Mouse (Mus musculus) forebrain, embryonic 12.5 days (tissue): Measurements from ENCODE around the gene Gstt4. TPM values are rescaled to one million over a fixed set of nuclear protein-coding genes. Genes with fewer than 3 reads are reported as not detected.

Experiments
- ATAC-seq: fragments of 200-750 bp; cut with Nextera tagmentation; 2 replicates; pipeline ENCODE4 v1.8.0; 2017; ENCODE audit warnings: moderate TSS enrichment; ENCODE audit not compliant: low FRiP score
- H3K27ac ChIP-seq: fragments of 300-500 bp; sonication (generic); 2 replicates; pipeline ENCODE4 v1.5.1; 2016; ENCODE audit warnings: mild to moderate bottlenecking
- H3K27me3 ChIP-seq: fragments of 300-500 bp; sonication (generic); 2 replicates; pipeline ENCODE4 v1.6.1; 2016; ENCODE audit warnings: mild to moderate bottlenecking
- H3K36me3 ChIP-seq: fragments of 300-500 bp; sonication (generic); replicated peaks from 2 replicates; pipeline ENCODE4 v1.6.1; 2016; ENCODE audit warnings: mild to moderate bottlenecking
- H3K4me1 ChIP-seq: fragments of 300-500 bp; sonication (generic); 2 replicates; pipeline ENCODE4 v1.6.1; 2016
- H3K4me2 ChIP-seq: fragments of 300-500 bp; sonication (generic); 2 replicates; pipeline ENCODE4 v1.6.1; 2016; ENCODE audit warnings: mild to moderate bottlenecking, moderate library complexity
- H3K4me3 ChIP-seq: fragments of 300-500 bp; sonication (generic); replicated peaks from 2 replicates; pipeline ENCODE4 v1.5.1; 2016; ENCODE audit warnings: mild to moderate bottlenecking
- H3K9ac ChIP-seq: fragments of 300-500 bp; sonication (generic); 2 replicates; pipeline ENCODE4 v1.6.1; 2016; ENCODE audit warnings: mild to moderate bottlenecking
- H3K9me3 ChIP-seq: fragments of 300-500 bp; sonication (generic); 2 replicates; pipeline ENCODE4 v1.6.1; 2016
- WGBS: fragments of 180-500 bp; shearing (Covaris S2); methylation state at CpG from one replicate; pipeline ENCODE4 v1.1.7; 2016; 5-methylcytosine and 5-hydroxymethylcytosine counted together
- polyA plus RNA-seq: library from polyadenylated mRNA; unstranded; fragments of >200 nt; fragmentation: Nextera tagmentation; extraction: Ambion mirVana; gene quantifications from 2 replicates; pipeline ENCODE4 v1.2.1, GENCODE M21; 2016

Gstt4 gene
- polyA plus RNA-seq, 1 experiment from 2014 or later: not detected

DNA sequence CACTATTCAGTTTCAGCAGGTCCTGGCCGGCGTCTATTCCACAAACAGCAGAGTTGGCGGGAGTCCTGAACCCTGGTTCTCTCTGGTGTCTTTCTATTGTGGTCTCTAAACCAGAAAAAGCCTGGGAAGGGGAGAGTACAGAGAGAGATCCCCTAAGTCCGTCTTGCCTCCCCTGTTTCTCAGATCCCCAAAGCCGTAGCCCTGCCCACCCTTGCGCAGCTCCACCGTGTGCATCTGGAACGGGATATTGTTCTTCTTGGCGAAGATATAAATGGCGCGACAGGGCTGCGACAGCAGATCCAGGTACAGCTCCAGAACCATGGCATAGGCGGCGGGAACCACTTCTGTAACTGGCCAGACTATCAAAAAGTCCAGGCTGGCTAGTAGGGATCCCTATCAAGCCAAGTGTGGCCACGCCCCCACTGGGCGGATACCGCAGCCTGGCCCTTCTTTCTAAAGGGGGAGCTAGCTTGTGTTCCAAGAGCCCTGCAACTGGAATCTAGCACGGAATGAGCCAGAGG lies 24.1 kb downstream of the Gstt4 start, which contains the start of gene Gstt1:
Gene Gstt1, minus strand, starts transcription at position 409 of the 521 bp plus-strand sequence.
- 2% methylated on average over 18 of the region's 18 CpGs for WGBS
- ATAC-seq: 0 out of 2 replicates have a peak, but pooled peaks have one; percentile 44

DNA sequence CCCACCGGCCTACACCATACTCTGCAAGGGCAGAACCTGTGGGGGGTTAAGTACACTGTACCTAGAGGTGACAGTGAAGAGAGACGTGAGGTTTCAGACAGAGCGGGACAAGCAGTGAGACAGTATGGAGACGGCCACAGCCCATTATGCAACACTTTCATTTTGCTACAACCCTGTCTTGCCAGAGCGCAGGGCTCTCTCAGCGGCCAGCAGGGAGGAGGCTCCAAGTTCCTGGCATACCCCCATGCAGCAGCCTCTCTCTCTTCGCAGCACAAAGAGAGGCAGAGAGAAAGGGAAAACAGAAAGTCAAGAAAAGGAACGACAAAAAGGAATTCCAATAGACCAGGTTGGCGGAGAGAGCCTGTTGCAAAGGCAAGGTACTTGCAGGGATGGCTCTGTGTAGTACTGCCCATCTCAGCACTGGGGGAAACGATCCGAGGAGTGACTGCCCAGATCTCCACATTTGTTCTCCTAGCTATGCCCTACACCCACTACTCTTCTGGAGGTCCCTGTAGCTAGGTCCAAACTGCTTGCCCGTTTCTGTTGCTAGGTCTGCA lies 24.6 kb downstream of the Gstt4 start:
- H3K4me1 ChIP-seq: peaks cover 21% of the 10 kb centered on the region
- peak overlapping the region; percentile 74 for H3K4me2 ChIP-seq
- H3K9me3 ChIP-seq: no peaks in the 10 kb centered on the region
- peaks cover 23% of the 10 kb centered on the region for H3K27me3 ChIP-seq
- no peaks in the 10 kb centered on the region for H3K36me3 ChIP-seq
- 3% methylated on average over 12 of the region's 12 CpGs for WGBS
- peak overlapping the region; percentile 44 for H3K4me3 ChIP-seq
- H3K9ac ChIP-seq: peak overlapping the region; percentile 47
- peak; percentile 51; the same call in 1 of the 2 replicates for ATAC-seq
- no peak overlapping the region for H3K27ac ChIP-seq

More for the DNA sequence above, 24.1 kb downstream of the Gstt4 start, which contains the start of gene Gstt1:
- H3K4me2 ChIP-seq: peak within 1 kb of the TSS; percentile 74
- H3K36me3 ChIP-seq: no peaks in the 10 kb centered on the region
- H3K9me3 ChIP-seq: no peaks in the 10 kb centered on the region
- H3K4me1 ChIP-seq: peaks cover 21% of the 10 kb centered on the region
- peak within 1 kb of the TSS; percentile 44 for H3K4me3 ChIP-seq
- no peak within 1 kb of the TSS for H3K27ac ChIP-seq
- H3K9ac ChIP-seq: peak within 1 kb of the TSS; percentile 47
- peaks cover 23% of the 10 kb centered on the region for H3K27me3 ChIP-seq

DNA sequence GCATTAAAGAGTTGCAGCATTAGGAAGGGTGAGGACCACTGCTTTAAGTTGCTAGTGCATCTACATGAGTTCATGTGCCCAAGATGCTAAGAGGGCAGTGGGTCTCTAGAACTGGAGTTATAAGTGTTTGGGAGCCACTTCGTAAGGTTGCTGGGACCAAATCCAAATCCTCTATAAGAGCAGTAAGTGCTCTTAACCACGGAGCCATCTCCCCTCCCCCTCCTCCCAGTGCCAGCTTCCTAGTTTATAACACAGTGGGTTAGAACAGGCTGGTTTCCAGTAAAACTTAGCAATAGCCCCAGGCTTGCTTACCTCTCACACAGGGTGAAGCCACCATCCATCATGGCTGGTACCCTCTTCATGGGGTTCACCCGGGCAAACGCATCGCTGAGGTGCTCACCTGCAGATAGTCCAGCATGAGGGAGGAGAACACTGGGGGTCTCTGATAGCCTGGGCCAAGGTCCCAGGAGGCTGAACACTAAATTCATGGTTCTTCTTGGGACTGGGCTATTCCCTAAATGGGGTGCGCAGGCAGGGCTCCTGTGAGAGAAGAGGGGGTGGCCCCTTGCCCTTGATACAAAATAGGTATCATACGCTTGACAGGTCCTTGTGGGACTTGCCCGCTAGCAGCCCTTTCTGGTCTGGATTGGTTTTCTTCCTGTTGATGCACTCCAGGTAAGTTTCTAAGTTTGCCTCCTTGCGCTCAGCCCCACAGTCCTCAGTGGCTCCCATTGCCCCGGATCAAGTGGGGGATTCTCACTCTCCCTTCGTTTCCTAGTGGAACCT lies 25.4 kb downstream of the Gstt4 start:
- H3K4me2 ChIP-seq: peak overlapping the region; percentile 74
- peaks cover 23% of the 10 kb centered on the region for H3K27me3 ChIP-seq
- peaks cover 21% of the 10 kb centered on the region for H3K4me1 ChIP-seq
- no peak overlapping the region for H3K27ac ChIP-seq
- ATAC-seq: no peak
- peak overlapping the region; percentile 47 for H3K9ac ChIP-seq
- 44% methylated on average over 11 of the region's 11 CpGs for WGBS
- H3K9me3 ChIP-seq: no peaks in the 10 kb centered on the region
- no peaks in the 10 kb centered on the region for H3K36me3 ChIP-seq
- peak overlapping the region; percentile 44 for H3K4me3 ChIP-seq

DNA sequence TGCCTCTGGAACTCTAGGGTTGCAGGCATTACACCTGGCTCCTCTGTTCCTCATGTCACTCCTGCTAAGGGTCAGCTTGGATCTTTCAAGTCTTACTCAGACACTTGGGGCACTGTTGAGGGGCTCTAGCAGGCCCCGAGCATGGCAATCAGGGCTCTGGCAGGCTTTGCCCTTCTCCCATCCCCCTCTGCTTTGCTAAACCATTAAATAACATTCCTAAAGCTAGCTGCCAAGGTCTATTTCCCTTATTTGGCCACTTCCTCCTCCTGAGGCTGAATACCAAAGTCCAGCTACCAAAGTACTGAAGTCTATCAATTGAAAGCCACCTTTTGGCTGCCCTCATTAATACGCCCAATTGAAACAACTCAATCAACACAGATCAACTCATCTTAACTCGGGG lies 27.5 kb downstream of the Gstt4 start:
- Histone ChIP-seq H3K4me1 (peaks cover 21% of the 10 kb centered on the region), H3K9ac (no peak overlapping the region), H3K27ac (no peak overlapping the region), H3K27me3 (peaks cover 23% of the 10 kb centered on the region), H3K4me3 (no peak overlapping the region), H3K4me2 (no peak overlapping the region), H3K36me3 (no peaks in the 10 kb centered on the region), H3K9me3 (no peaks in the 10 kb centered on the region)
- 27% methylated on average over 3 of the region's 3 CpGs for WGBS
- no peak for ATAC-seq

DNA sequence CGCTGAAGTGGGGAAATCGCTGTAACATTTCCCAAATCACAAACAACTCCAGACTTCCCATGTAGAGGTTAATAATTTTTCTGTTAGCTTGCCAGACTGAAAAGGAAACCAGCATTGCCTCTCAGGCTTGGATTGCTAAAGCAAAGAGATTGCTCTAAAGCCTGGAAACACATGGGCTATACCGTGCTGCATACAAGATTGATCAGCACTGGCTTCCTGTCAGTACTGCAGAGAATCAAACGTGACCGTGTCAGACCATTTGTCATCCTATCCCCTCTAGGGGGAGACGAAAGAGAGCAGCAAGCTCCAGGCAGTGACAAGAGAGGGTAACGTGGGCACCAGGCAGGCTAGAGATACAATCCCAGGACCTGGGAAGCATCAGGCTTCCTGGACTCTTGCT lies 31.6 kb downstream of the Gstt4 start:
- H3K36me3 ChIP-seq: no peaks in the 10 kb centered on the region
- H3K9ac ChIP-seq: no peak overlapping the region
- no peak overlapping the region for H3K4me2 ChIP-seq
- peaks cover 4% of the 10 kb centered on the region for H3K4me1 ChIP-seq
- H3K27me3 ChIP-seq: peaks cover 2% of the 10 kb centered on the region; the same call in 1 of the 2 replicates
- WGBS: 23% methylated on average over 7 of the region's 7 CpGs
- H3K27ac ChIP-seq: no peak overlapping the region
- H3K4me3 ChIP-seq: no peak overlapping the region
- no peak for ATAC-seq
- H3K9me3 ChIP-seq: no peaks in the 10 kb centered on the region

DNA sequence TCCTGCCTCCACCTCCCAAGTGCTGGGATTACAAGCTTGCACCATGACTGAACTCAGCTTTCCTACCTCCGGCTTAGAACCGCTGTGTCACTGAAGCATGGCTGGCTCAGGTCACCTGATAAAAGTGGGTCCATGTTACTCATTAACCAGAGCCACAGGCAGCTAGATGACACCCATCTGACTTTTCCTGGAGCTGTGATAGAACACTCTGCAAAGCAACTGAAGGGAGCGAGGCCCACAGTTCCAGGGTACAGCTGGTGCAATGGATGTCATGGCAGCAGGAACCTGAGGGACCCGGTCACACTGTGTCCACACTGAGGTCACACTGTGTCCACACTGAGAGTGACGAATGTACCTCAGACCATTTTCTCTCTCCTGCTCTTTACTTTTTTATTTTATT lies 32.5 kb downstream of the Gstt4 start:
- Histone ChIP-seq H3K9me3 (no peaks in the 10 kb centered on the region), H3K27ac (no peak overlapping the region), H3K4me3 (no peak overlapping the region), H3K9ac (no peak overlapping the region), H3K4me1 (peaks cover 3% of the 10 kb centered on the region), H3K36me3 (no peaks in the 10 kb centered on the region), H3K4me2 (no peak overlapping the region), H3K27me3 (peaks cover 2% of the 10 kb centered on the region; the same call in 1 of the 2 replicates)
- no peak for ATAC-seq
- WGBS: 90% methylated on average over 5 of the region's 5 CpGs

DNA sequence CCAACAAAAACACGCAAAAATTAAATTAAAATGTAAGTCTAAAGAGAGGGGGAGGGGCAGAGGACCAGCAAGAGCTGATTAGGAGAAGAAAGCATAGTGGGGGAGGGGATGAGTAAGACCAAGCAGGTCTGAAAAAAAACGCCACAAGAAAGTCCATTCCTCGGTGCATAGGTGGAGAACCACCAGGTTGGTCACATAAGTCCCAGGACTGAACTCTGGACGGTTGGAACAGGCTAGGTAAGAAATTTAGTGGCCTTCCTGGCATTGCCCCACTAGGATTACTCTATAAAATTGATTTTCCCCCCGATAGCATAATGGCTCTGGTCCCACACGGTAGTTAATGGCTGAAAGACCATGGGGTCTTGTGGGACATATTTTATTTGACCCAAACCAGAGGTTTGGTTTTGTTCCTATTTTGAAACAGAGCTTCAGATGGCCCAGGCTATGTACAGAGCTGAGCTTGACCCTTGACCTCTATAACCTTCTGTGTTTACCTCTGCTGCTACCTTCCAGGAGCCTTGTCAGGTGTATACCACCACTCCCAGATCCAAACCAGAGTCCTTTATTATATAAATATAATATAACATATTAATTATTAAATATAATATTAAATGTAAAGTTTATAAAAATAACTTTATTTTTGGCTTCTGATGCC lies 33.1 kb downstream of the Gstt4 start:
- no peak overlapping the region for H3K4me3 ChIP-seq
- H3K9ac ChIP-seq: no peak overlapping the region
- no peak overlapping the region for H3K4me2 ChIP-seq
- H3K36me3 ChIP-seq: no peaks in the 10 kb centered on the region
- no peaks in the 10 kb centered on the region for H3K4me1 ChIP-seq
- ATAC-seq: no peak
- 0 out of 2 replicates have a peak, but pooled peaks cover 2% of the 10 kb centered on the region for H3K27me3 ChIP-seq
- H3K9me3 ChIP-seq: no peaks in the 10 kb centered on the region
- H3K27ac ChIP-seq: no peak overlapping the region
- WGBS: 83% methylated on average over 6 of the region's 6 CpGs

DNA sequence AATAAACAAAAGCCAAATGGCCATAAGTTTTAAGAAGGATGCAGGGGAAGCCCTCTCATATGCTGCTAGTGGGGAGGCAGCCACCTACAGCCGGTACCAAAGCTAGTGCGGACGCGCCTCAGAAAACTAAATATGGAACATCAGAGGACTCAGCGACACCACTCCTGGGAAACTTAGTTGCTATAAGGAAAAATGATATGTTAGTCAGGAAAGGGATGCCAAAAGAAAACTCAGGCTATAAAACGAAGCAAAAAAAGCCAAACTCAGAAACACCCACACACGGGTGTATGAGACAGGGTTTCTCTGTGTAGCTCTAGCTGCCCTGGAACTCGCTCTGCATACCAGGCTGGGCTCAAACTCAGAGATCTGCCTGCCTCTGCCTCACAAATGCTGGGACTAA lies 34.1 kb downstream of the Gstt4 start:
- Histone ChIP-seq H3K9me3 (no peaks in the 10 kb centered on the region), H3K27me3 (peaks cover 3% of the 10 kb centered on the region; the same call in 1 of the 2 replicates), H3K9ac (no peak overlapping the region), H3K27ac (no peak overlapping the region), H3K4me3 (no peak overlapping the region), H3K36me3 (no peaks in the 10 kb centered on the region), H3K4me1 (no peaks in the 10 kb centered on the region), H3K4me2 (no peak overlapping the region)
- 93% methylated on average over 8 of the region's 8 CpGs for WGBS
- no peak for ATAC-seq

DNA sequence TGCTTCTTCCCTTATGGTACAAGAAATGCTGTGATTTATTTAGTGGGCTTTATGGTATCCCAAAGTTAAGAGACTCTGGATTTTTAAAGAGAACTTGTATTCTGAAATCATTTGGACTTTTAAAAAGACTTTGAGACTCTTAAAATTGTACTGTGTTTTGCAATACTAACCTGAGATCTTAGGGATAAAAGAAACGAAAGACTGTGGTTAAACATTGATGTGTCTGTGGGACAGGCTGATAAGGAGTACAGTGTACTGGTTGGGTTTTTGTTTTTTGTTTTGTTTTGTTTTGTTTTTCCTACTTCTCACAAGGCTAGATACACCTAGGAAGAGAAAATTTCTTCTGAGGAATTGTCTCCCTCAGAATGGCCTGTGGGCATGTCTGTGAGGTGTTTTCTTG lies 36.9 kb downstream of the Gstt4 start:
- H3K27ac ChIP-seq: no peak overlapping the region
- H3K9ac ChIP-seq: no peak overlapping the region
- H3K4me2 ChIP-seq: no peak overlapping the region
- H3K9me3 ChIP-seq: no peaks in the 10 kb centered on the region
- no peaks in the 10 kb centered on the region for H3K36me3 ChIP-seq
- H3K4me3 ChIP-seq: no peak overlapping the region
- peaks cover 25% of the 10 kb centered on the region for H3K27me3 ChIP-seq
- WGBS: 73% methylated on average over 1 of the region's 1 CpGs
- peaks cover 8% of the 10 kb centered on the region for H3K4me1 ChIP-seq
- ATAC-seq: no peak

DNA sequence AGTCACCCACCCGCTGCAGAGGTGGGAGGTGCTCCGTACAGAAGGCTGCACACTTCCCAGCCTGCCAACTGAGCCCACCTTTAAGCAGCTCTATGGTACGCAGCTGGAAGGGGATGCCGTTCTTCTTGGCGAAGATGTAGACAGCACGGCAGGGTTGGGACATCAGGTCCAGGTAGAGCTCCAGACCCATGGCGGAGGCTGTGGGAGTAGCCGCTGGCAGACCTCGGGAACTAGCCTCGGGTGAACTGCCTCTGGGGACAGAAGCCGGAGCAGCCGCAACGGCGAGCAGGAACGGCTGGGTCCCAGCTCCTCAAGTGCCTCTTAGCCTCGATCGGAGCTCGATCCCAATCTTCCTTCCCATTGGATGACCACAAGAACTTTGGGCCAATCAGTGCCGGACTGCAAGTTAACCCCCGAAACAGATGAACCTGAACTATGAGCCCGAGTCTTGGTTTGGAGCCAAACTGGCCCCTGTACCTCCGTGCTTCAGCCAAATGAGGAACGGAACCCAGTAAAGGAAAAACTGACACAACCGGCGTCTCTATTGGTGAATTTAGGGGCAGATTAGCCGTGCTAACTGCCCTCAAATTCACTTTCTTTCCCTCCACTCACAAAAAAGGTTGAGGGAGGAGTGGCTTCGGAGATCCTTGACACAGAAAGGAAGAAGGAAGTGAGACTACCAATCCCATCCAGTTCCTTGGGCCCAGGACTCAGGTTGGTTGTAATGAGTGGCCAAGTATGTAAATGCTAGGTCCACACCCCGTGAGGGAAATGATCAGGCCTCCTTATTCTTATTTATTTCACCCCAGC lies 41.4 kb downstream of the Gstt4 start, which contains the start of the genes Gm20441 and Gstt3:
Gene Gm20441, minus strand, starts transcription at position 186 of the 810 bp plus-strand sequence.
Gene Gstt3, minus strand, starts transcription at position 646 of the 810 bp plus-strand sequence.
- H3K4me2 ChIP-seq: peak within 1 kb of the TSS; percentile 72
- no peaks in the 10 kb centered on the region for H3K9me3 ChIP-seq
- 2% methylated on average over 28 of the region's 28 CpGs for WGBS
- no peaks in the 10 kb centered on the region for H3K36me3 ChIP-seq
- ATAC-seq: no peak; the same call in 1 of the 2 replicates
- peak within 1 kb of the TSS; percentile 36 for H3K4me3 ChIP-seq
- H3K27ac ChIP-seq: no peak within 1 kb of the TSS
- peaks cover 18% of the 10 kb centered on the region for H3K4me1 ChIP-seq
- H3K27me3 ChIP-seq: peaks cover 59% of the 10 kb centered on the region
- peak within 1 kb of the TSS; percentile 46 for H3K9ac ChIP-seq
